Mouse (Mus musculus) forebrain, embryonic 15.5 days (tissue): ENCODE measurements at regions not wholly inside any gene's neighbourhood (a gene's known extent, or its start where the extent isn't known, plus 50 kb on each side); places are given as distances from the start of the nearest gene placed in this dataset.
A peak's percentile ranks its signal among the peaks of the same experiment; 100 is the strongest.

Source experiments
- ATAC-seq: fragments of 200-750 bp; cut with Nextera tagmentation; replicated peaks from 2 replicates; pipeline ENCODE4 v1.8.0; 2017; ENCODE audit warnings: mild to moderate bottlenecking, moderate TSS enrichment, moderate library complexity
- H3K27ac ChIP-seq: fragments of 300-500 bp; sonication (generic); replicated peaks from 2 replicates; pipeline ENCODE4 v1.5.1; 2015; ENCODE audit warnings: mild to moderate bottlenecking, inconsistent platforms
- H3K27me3 ChIP-seq: fragments of 300-500 bp; sonication (generic); 2 replicates; pipeline ENCODE4 v1.6.1; 2015; ENCODE audit warnings: inconsistent platforms
- H3K36me3 ChIP-seq: fragments of 300-500 bp; sonication (generic); 2 replicates; pipeline ENCODE4 v1.6.1; 2015; ENCODE audit warnings: mild to moderate bottlenecking, inconsistent platforms
- H3K4me1 ChIP-seq: fragments of 300-500 bp; sonication (generic); 2 replicates; pipeline ENCODE4 v1.6.1; 2015; ENCODE audit warnings: inconsistent platforms
- H3K4me2 ChIP-seq: fragments of 300-500 bp; sonication (generic); replicated peaks from 2 replicates; pipeline ENCODE4 v1.6.1; 2015; ENCODE audit warnings: mild to moderate bottlenecking, inconsistent platforms
- H3K4me3 ChIP-seq: fragments of 300-500 bp; sonication (generic); 2 replicates; pipeline ENCODE4 v1.5.1; 2015; ENCODE audit warnings: mild to moderate bottlenecking, inconsistent platforms
- H3K9ac ChIP-seq: fragments of 300-500 bp; sonication (generic); replicated peaks from 2 replicates; pipeline ENCODE4 v1.6.1; 2015; ENCODE audit warnings: mild to moderate bottlenecking, inconsistent platforms
- H3K9me3 ChIP-seq: fragments of 300-500 bp; sonication (generic); 2 replicates; pipeline ENCODE4 v1.6.1; 2016; ENCODE audit warnings: inconsistent platforms
- WGBS: fragments of 180-500 bp; shearing (Covaris S2); methylation state at CpG from one replicate; pipeline ENCODE4 v1.1.7; 2015; ENCODE audit warnings: mixed read lengths; 5-methylcytosine and 5-hydroxymethylcytosine counted together

GRCm38 (mm10) chr17:85932360-85933132 is 212.4 kb downstream of the Srbd1 start:
- Histone ChIP-seq H3K27me3 (no peaks in the 10 kb centered on the region), H3K9me3 (no peaks in the 10 kb centered on the region), H3K4me2 (no peak overlapping the region), H3K4me1 (peaks cover 6% of the 10 kb centered on the region), H3K9ac (no peak overlapping the region), H3K27ac (no peak overlapping the region), H3K4me3 (no peak overlapping the region), H3K36me3 (no peaks in the 10 kb centered on the region)
- no peak for ATAC-seq
- WGBS, result 68% methylated on average over 30 of the region's 30 CpGs

- no peaks in the 10 kb centered on the region for H3K36me3 ChIP-seq
- no peaks in the 10 kb centered on the region for H3K27me3 ChIP-seq
- no peaks in the 10 kb centered on the region for H3K9me3 ChIP-seq
- no peak for ATAC-seq
- WGBS, result 91% methylated on average over 10 of the region's 10 CpGs
- no peak overlapping the region for H3K9ac ChIP-seq
- H3K4me1 ChIP-seq, result peaks cover 6% of the 10 kb centered on the region
- H3K4me2 ChIP-seq, result no peak overlapping the region
- no peak overlapping the region for H3K4me3 ChIP-seq
- no peak overlapping the region for H3K27ac ChIP-seq
Observed at GRCm38 (mm10) chr17:85931955-85932354, 213.0 kb downstream of the Srbd1 start.

GRCm38 (mm10) chr17:85930789-85931188 is 214.2 kb downstream of the Srbd1 start:
- Histone ChIP-seq H3K4me3 (no peak overlapping the region), H3K9ac (no peak overlapping the region), H3K9me3 (no peaks in the 10 kb centered on the region), H3K36me3 (no peaks in the 10 kb centered on the region), H3K4me2 (no peak overlapping the region), H3K27me3 (no peaks in the 10 kb centered on the region), H3K27ac (no peak overlapping the region), H3K4me1 (peaks cover 6% of the 10 kb centered on the region)
- no peak for ATAC-seq
- 84% methylated on average over 5 of the region's 5 CpGs for WGBS

GRCm38 (mm10) chr17:85930331-85930730 is 214.6 kb downstream of the Srbd1 start:
- no peak overlapping the region for H3K4me3 ChIP-seq
- no peaks in the 10 kb centered on the region for H3K36me3 ChIP-seq
- WGBS, result 87% methylated on average over 3 of the region's 3 CpGs
- ATAC-seq, result no peak
- H3K27ac ChIP-seq, result no peak overlapping the region
- no peak overlapping the region for H3K4me2 ChIP-seq
- no peak overlapping the region for H3K9ac ChIP-seq
- no peaks in the 10 kb centered on the region for H3K27me3 ChIP-seq
- H3K9me3 ChIP-seq, result no peaks in the 10 kb centered on the region
- H3K4me1 ChIP-seq, result peaks cover 2% of the 10 kb centered on the region; the same call in 1 of the 2 replicates

- H3K9ac ChIP-seq, result no peak overlapping the region
Observed at GRCm38 (mm10) chr17:85929699-85930286, 215.2 kb downstream of the Srbd1 start.

GRCm38 (mm10) chr17:85928543-85928942 is 216.4 kb downstream of the Srbd1 start:
- no peaks in the 10 kb centered on the region for H3K9me3 ChIP-seq
- no peaks in the 10 kb centered on the region for H3K36me3 ChIP-seq
- no peaks in the 10 kb centered on the region for H3K27me3 ChIP-seq
- no peak overlapping the region for H3K27ac ChIP-seq
- H3K4me2 ChIP-seq, result no peak overlapping the region
- no peak overlapping the region for H3K9ac ChIP-seq
- WGBS, result 65% methylated on average over 2 of the region's 2 CpGs
- ATAC-seq, result no peak
- H3K4me3 ChIP-seq, result no peak overlapping the region
- H3K4me1 ChIP-seq, result no peaks in the 10 kb centered on the region

More at GRCm38 (mm10) chr17:85929699-85930286, 215.2 kb downstream of the Srbd1 start:
- Histone ChIP-seq H3K36me3 (no peaks in the 10 kb centered on the region), H3K4me1 (no peaks in the 10 kb centered on the region), H3K4me2 (no peak overlapping the region), H3K27me3 (no peaks in the 10 kb centered on the region), H3K27ac (no peak overlapping the region), H3K4me3 (no peak overlapping the region), H3K9me3 (no peaks in the 10 kb centered on the region)
- 93% methylated on average over 12 of the region's 12 CpGs for WGBS
- no peak for ATAC-seq

- Histone ChIP-seq H3K36me3 (no peaks in the 10 kb centered on the region), H3K4me2 (no peak overlapping the region), H3K4me1 (no peaks in the 10 kb centered on the region), H3K9me3 (no peaks in the 10 kb centered on the region), H3K27ac (no peak overlapping the region), H3K27me3 (no peaks in the 10 kb centered on the region), H3K4me3 (no peak overlapping the region), H3K9ac (no peak overlapping the region)
- ATAC-seq, result no peak
- 67% methylated on average over 9 of the region's 9 CpGs for WGBS
Observed at GRCm38 (mm10) chr17:85927261-85927660, 217.7 kb downstream of the Srbd1 start.

- WGBS, result 94% methylated on average over 4 of the region's 4 CpGs
- no peaks in the 10 kb centered on the region for H3K36me3 ChIP-seq
- H3K4me2 ChIP-seq, result no peak overlapping the region
- H3K9me3 ChIP-seq, result no peaks in the 10 kb centered on the region
- no peak overlapping the region for H3K27ac ChIP-seq
- H3K4me3 ChIP-seq, result no peak overlapping the region
- H3K27me3 ChIP-seq, result no peaks in the 10 kb centered on the region
- no peak for ATAC-seq
- no peak overlapping the region for H3K9ac ChIP-seq
- H3K4me1 ChIP-seq, result no peaks in the 10 kb centered on the region
Observed at GRCm38 (mm10) chr17:85926044-85926443, 218.9 kb downstream of the Srbd1 start.

- no peak overlapping the region for H3K4me2 ChIP-seq
- 65% methylated on average over 8 of the region's 8 CpGs for WGBS
- no peaks in the 10 kb centered on the region for H3K27me3 ChIP-seq
- H3K9ac ChIP-seq, result no peak overlapping the region
- ATAC-seq, result no peak
- H3K9me3 ChIP-seq, result no peaks in the 10 kb centered on the region
- H3K4me1 ChIP-seq, result no peaks in the 10 kb centered on the region
- no peak overlapping the region for H3K4me3 ChIP-seq
- no peaks in the 10 kb centered on the region for H3K36me3 ChIP-seq
- H3K27ac ChIP-seq, result no peak overlapping the region
Observed at GRCm38 (mm10) chr17:85921219-85921673, 223.7 kb downstream of the Srbd1 start.

GRCm38 (mm10) chr17:85919868-85920267 is 225.1 kb downstream of the Srbd1 start:
- H3K27ac ChIP-seq, result no peak overlapping the region
- H3K27me3 ChIP-seq, result no peaks in the 10 kb centered on the region
- H3K4me2 ChIP-seq, result no peak overlapping the region
- no peaks in the 10 kb centered on the region for H3K9me3 ChIP-seq
- WGBS, result 91% methylated on average over 7 of the region's 7 CpGs
- no peak overlapping the region for H3K9ac ChIP-seq
- H3K4me1 ChIP-seq, result no peaks in the 10 kb centered on the region
- no peak for ATAC-seq
- no peak overlapping the region for H3K4me3 ChIP-seq
- H3K36me3 ChIP-seq, result no peaks in the 10 kb centered on the region

- 95% methylated on average over 3 of the region's 3 CpGs for WGBS
- no peaks in the 10 kb centered on the region for H3K9me3 ChIP-seq
Observed at GRCm38 (mm10) chr17:85915870-85916269, 227.8 kb upstream of the Six2 start.

GRCm38 (mm10) chr17:85914062-85914461 is 226.0 kb upstream of the Six2 start:
- Histone ChIP-seq H3K4me1 (no peaks in the 10 kb centered on the region), H3K36me3 (no peaks in the 10 kb centered on the region), H3K9me3 (no peaks in the 10 kb centered on the region), H3K4me3 (no peak overlapping the region), H3K27me3 (no peaks in the 10 kb centered on the region), H3K27ac (no peak overlapping the region), H3K4me2 (no peak overlapping the region), H3K9ac (no peak overlapping the region)
- 67% methylated on average over 6 of the region's 6 CpGs for WGBS
- peak; percentile 67 for ATAC-seq

More at GRCm38 (mm10) chr17:85915870-85916269, 227.8 kb upstream of the Six2 start:
- no peak for ATAC-seq
- Histone ChIP-seq H3K27ac (no peak overlapping the region), H3K4me3 (no peak overlapping the region), H3K9ac (no peak overlapping the region), H3K36me3 (no peaks in the 10 kb centered on the region), H3K4me2 (no peak overlapping the region), H3K27me3 (no peaks in the 10 kb centered on the region), H3K4me1 (no peaks in the 10 kb centered on the region)
